Mouse (Mus musculus): Measurements from ENCODE around the gene Hoxb1.

The Hoxb1 gene

GRCm38 (mm10) chr11:96396772-96397626 is 31.4 kb downstream of the Hoxb1 start:
- no peak for DNase-seq (ENCODE audit: extremely low read depth, low read depth, low spot score)

- DNase-seq (ENCODE audit: extremely low read depth, low read depth, low spot score): peak; percentile 2
These were observed 32.3 kb downstream of the Hoxb1 start for GRCm38 (mm10) chr11:96397806-96398335.

- no peak for DNase-seq (ENCODE audit: extremely low read depth, low read depth, low spot score)
These were observed 34.4 kb downstream of the Hoxb1 start for GRCm38 (mm10) chr11:96399923-96400322.

GRCm38 (mm10) chr11:96404016-96404604 is 38.6 kb downstream of the Hoxb1 start:
- DNase-seq (ENCODE audit: extremely low read depth, low read depth, low spot score): no peak

- no peak for DNase-seq (ENCODE audit: extremely low read depth, low read depth, low spot score)
These were observed 39.3 kb downstream of the Hoxb1 start for GRCm38 (mm10) chr11:96404831-96405230.

- no peak for DNase-seq (ENCODE audit: extremely low read depth, low read depth, low spot score)
These were observed 40.0 kb downstream of the Hoxb1 start for GRCm38 (mm10) chr11:96405541-96405940.

GRCm38 (mm10) chr11:96407191-96408072 is 41.9 kb downstream of the Hoxb1 start:
- no peak for DNase-seq (ENCODE audit: extremely low read depth, low read depth, low spot score)

GRCm38 (mm10) chr11:96408234-96409010 is 42.9 kb downstream of the Hoxb1 start:
- DNase-seq (ENCODE audit: extremely low read depth, low read depth, low spot score): no peak

- no peak for DNase-seq (ENCODE audit: extremely low read depth, low read depth, low spot score)
These were observed 45.5 kb downstream of the Hoxb1 start for GRCm38 (mm10) chr11:96411019-96411418.

GRCm38 (mm10) chr11:96411934-96412333 is 46.4 kb downstream of the Hoxb1 start:
- no peak for DNase-seq (ENCODE audit: extremely low read depth, low read depth, low spot score)

- DNase-seq (ENCODE audit: extremely low read depth, low read depth, low spot score): no peak
These were observed 47.5 kb downstream of the Hoxb1 start for GRCm38 (mm10) chr11:96412941-96413491.

GRCm38 (mm10) chr11:96413527-96413926 is 48.0 kb downstream of the Hoxb1 start:
- DNase-seq (ENCODE audit: extremely low read depth, low read depth, low spot score): no peak

GRCm38 (mm10) chr11:96414002-96414401 is 48.5 kb downstream of the Hoxb1 start:
- no peak for DNase-seq (ENCODE audit: extremely low read depth, low read depth, low spot score)

Measured in fat pad, adult 2 months (tissue).